Mouse (Mus musculus): ENCODE data around the gene Romo1.
"Not testable (repeated sequence)": the region's sequence is repeated elsewhere in the genome, so short reads cannot be mapped to it uniquely, and the experiment has no call there.

Romo1 gene

DNA sequence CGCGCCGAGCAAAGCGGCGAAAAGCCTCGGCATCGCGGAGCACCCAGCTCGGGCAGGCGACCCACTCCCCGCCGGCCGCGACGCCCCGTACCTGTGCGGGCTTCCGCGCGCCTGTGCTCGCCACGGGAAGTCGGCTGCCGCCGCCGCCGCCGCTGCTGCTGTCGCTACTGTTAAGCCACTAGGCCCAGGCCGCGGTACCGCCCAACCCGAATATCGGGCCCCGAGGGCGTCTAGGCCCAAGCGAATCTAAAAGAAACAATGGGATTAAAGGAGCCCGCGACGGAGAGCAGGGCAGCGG, 35.9 kb downstream of the Romo1 start:
- no peak for DNase-seq (ENCODE audit: low spot score in 2 of 2)

- peak; percentile 100 for DNase-seq (ENCODE audit: low spot score in 2 of 2)
These were observed 36.4 kb downstream of the Romo1 start, which contains the start of gene Rbm39 for GRCm38 (mm10) chr2:156180094-156180821. Rbm39 (minus strand) TSS chr2:156180238.

DNA sequence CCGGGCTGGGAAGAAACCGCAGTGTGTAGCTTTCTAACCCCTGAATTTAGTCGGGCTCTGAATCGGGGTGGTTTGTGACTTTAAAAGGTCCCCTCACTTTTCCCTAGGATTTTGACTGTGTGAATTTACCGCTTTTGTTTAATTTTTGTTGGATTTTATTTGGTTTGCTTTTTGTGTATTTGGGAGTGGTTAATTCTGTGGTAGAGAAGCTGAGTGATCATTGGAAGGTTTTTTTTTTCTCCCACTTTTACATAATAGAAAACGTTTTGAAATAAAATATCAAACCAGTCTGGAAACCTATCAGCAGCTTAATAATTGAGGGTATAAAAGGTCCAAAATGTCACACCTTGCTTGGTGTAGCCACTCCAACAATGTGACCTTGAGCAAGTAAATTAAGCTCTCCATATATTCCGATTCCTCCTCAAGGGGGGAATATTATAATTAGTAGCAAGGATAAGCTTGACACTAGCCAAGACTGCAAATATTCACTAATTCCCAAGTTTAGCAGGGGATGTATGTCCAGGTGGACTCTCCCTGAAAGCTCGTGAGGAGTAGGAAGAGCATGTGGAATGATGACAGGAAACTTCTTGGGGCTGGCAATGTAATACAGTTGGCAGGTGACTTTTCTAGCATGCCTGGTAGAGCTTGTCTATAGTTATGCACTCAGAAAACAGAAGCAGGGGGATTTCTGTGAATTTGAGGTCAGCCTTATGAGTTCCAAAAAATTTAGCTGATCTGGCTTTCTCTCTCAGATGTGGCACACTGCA, 37.2 kb downstream of the Romo1 start:
- DNase-seq (ENCODE audit: low spot score in 2 of 2) = no peak

DNA sequence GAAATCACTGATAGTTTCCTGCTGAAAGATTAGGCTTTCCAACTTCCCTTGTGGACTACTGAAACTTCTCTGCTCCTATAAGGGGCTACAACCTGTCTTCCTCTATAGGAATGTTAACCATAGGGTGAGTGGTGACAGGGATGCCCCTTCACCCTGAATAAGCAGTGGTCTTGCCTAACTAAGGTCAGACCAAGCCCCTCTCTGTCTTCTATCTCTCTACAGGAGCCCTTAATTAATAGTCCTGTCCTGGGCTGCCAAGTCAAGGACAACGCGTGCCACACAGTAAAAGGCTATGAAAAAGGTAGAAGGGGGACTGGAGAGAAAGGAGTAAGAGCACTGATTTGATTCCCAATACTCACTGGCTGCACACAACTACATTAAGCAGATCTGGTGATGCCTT, 37.8 kb downstream of the Romo1 start:
- no peak for DNase-seq (ENCODE audit: low spot score in 2 of 2)

DNA sequence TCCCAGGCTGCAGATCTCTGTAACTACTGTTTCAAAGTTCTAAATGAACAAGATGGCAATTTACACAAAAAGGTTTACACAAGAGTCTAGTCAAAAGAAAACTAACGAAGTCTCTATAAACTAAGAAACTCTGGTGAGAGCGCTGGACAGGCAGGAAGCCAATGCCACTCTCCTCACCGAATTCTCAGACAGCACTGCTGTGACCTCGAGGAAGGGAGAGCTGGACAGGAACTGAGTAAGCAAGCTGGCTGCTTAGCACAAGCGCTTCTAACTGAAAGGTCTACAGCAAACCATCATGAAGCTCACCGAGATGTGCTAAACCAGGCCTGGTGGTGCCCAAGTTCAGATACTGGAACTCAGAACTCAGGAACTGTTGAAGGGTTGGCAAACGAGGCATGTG, 45.4 kb downstream of the Romo1 start:
- not testable (repeated sequence) for DNase-seq (ENCODE audit: low spot score in 2 of 2)

DNA sequence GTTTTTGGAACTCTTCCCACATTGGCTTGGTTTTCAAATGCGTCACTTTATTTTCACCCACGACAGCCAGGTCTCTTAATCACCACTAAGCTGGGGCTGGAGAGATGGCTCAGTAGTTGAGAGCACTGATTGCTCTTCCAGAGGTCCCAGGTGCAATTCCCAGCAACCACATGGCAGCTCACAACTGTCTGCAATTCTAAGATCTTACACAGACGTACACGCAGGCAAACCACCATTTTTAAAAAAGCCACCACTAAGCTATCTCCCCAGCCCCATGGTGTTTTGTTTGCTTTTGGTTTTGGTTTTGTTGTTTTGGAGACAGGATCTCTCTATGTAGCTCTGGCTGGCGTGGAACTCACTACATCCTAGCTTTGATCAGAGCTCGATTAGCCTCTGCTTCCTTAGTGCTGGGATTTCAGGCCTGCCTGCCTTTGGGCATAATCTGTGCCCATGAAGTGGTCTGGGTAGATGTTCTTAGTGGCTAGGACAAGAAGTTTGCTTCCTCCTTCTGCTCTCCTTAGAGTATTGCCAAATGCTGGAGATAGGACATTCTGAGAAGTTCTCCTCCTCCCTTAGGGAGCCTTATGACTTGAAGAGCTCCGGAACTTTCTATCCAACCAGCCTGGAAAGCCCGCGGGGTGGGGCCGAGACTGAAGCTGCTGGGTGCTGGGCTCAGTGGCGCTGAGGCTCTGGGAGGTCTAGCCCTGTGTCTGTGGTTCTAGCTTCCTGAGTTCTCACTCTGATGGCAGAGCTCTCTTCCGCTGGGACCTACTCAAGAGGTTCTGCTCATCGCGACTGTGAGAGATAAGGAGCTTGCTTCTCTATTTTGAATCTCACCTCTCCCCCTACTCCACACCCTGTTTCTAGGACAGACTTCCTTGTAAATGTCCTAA, 46.4 kb downstream of the Romo1 start:
- DNase-seq (ENCODE audit: low spot score in 2 of 2) = peak; percentile 75 to 76

GRCm38 (mm10) chr2:156191540-156191939, 47.7 kb downstream of the Romo1 start:
- DNase-seq (ENCODE audit: low spot score in 2 of 2) = no peak

DNA sequence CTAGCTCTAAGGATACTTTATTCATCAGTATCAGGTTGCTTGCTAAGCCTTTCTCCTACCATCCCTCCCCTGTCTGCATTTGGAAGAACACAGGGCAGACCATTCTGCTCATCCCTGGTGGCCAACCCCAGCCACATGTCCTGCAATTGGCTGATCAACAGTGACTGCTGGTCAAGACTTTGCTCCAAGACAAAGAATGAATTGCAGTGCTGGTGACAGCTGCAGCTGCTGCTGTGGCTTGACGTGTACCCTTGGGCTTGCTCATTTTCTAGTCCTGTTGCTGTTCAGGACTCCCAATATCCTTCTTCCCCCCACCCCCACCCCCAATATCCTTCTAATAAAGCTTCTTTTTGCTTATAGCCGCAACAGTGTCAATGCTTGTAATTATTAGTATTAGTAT, 48.2 kb downstream of the Romo1 start:
- DNase-seq (ENCODE audit: low spot score in 2 of 2) = no peak

- DNase-seq (ENCODE audit: low spot score in 2 of 2) = no peak
These were observed 49.4 kb downstream of the Romo1 start for GRCm38 (mm10) chr2:156193066-156193862.

GRCm38 (mm10) chr2:156194571-156194970, 50.7 kb downstream of the Romo1 start:
- no peak for DNase-seq (ENCODE audit: low spot score in 2 of 2)
